Mouse (Mus musculus): ENCODE measurements around the gene Fbxo47. TPM values are rescaled to one million over a fixed set of nuclear protein-coding genes. Genes with fewer than 3 reads are reported as not detected.

Fbxo47 gene
- polyA plus RNA-seq, 1 experiment from 2014 or later: 0.91 TPM

DNA sequence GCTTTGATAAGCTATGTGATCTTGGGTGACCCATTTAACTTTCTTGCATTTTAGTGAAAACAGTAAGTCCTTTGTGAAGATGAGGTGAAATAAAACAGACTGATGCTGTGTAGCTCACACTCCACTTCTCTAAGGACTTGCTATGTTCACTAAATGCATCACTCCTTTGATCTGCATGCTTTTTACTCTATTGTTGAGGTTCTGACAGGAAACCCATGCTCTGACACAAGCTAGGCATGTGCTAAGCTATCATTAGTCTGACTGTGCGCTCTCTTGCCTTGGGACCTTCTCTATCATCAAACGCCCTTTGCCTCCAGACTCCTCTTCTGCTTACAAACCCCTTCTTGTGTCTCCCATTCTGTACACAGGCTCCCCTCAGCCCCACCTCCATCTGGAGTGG, 21.6 kb upstream of the Fbxo47 start:
- 81% methylated on average over 2 of the region's 2 CpGs for WGBS
- no peak overlapping the region for H3K9ac ChIP-seq
- no peak overlapping the region for H3K4me2 ChIP-seq
- H3K27me3 ChIP-seq: no peaks in the 10 kb centered on the region
- no peaks in the 10 kb centered on the region for H3K9me3 ChIP-seq
- no peak overlapping the region for H3K27ac ChIP-seq
- ATAC-seq (ENCODE audit: low FRiP score): no peak
- no peaks in the 10 kb centered on the region for H3K36me3 ChIP-seq (replicated peaks)
- no peaks in the 10 kb centered on the region for H3K4me1 ChIP-seq
- no peak overlapping the region for H3K4me3 ChIP-seq (replicated peaks)

DNA sequence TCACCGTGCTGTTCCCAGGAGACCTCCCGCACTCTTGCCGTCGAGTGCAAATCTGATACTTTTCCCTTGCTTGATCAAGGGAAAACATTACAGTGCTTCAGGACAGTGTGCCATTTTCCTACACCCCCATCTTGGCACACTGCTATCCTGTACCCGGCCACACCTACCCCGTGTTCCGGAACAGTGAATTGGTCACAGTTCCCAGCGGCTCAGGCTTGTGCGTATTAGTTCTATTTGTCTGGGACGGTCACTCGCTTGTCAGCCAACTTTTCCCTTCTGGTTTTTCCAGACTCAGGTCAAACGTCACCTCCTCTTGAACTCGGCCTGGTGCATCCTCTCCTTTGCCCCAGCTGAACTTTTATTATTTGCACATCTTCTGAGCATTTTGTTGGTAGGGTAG, 20.8 kb upstream of the Fbxo47 start:
- WGBS: 91% methylated on average over 13 of the region's 13 CpGs
- Histone ChIP-seq H3K27me3 (no peaks in the 10 kb centered on the region), H3K9ac (no peak overlapping the region), H3K9me3 (no peaks in the 10 kb centered on the region), H3K4me3 (replicated peaks) (no peak overlapping the region), H3K4me1 (no peaks in the 10 kb centered on the region), H3K36me3 (replicated peaks) (no peaks in the 10 kb centered on the region), H3K27ac (no peak overlapping the region), H3K4me2 (no peak overlapping the region)
- ATAC-seq (ENCODE audit: low FRiP score): no peak

GRCm38 (mm10) chr11:97901806-97902205, 17.9 kb upstream of the Fbxo47 start:
- no peaks in the 10 kb centered on the region for H3K4me1 ChIP-seq
- H3K9me3 ChIP-seq: no peaks in the 10 kb centered on the region
- H3K4me2 ChIP-seq: no peak overlapping the region
- H3K4me3 ChIP-seq (replicated peaks): no peak overlapping the region
- ATAC-seq (ENCODE audit: low FRiP score): no peak
- no peak overlapping the region for H3K27ac ChIP-seq
- peaks cover 2% of the 10 kb centered on the region; the same call in 1 of the 2 replicates for H3K27me3 ChIP-seq
- H3K36me3 ChIP-seq (replicated peaks): no peaks in the 10 kb centered on the region
- H3K9ac ChIP-seq: no peak overlapping the region
- WGBS: 80% methylated on average over 6 of the region's 6 CpGs

DNA sequence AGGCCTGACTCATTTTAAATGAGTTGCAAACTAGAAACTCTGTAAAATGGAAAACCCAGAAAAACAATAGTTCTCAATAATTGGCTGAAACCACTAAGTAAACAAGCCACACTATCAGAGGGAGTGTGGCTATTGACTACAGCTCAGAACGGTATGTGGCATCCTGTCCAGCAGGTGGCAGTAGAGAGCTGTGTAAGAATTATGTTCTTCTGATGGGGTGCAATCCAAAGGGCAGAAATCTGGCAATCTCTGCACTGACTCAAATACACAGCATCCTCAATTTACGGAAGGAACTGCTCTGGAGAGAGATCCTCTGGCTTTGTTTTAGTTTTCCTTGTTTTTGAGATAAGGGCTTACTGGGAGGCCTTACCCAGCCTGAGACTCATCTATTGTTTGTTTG, 15.9 kb upstream of the Fbxo47 start:
- Histone ChIP-seq H3K4me3 (replicated peaks) (no peak overlapping the region), H3K27me3 (peaks cover 2% of the 10 kb centered on the region; the same call in 1 of the 2 replicates), H3K27ac (no peak overlapping the region), H3K4me1 (no peaks in the 10 kb centered on the region), H3K4me2 (no peak overlapping the region), H3K9ac (no peak overlapping the region), H3K36me3 (replicated peaks) (no peaks in the 10 kb centered on the region), H3K9me3 (no peaks in the 10 kb centered on the region)
- no peak for ATAC-seq (ENCODE audit: low FRiP score)
- WGBS: 4% methylated on average over 2 of the region's 2 CpGs

GRCm38 (mm10) chr11:97897568-97898185, 13.7 kb upstream of the Fbxo47 start:
- Histone ChIP-seq H3K9me3 (no peaks in the 10 kb centered on the region), H3K4me3 (replicated peaks) (no peak overlapping the region), H3K4me2 (no peak overlapping the region), H3K36me3 (replicated peaks) (no peaks in the 10 kb centered on the region), H3K27me3 (peaks cover 2% of the 10 kb centered on the region; the same call in 1 of the 2 replicates), H3K4me1 (no peaks in the 10 kb centered on the region), H3K27ac (no peak overlapping the region), H3K9ac (no peak overlapping the region)
- WGBS: 83% methylated on average over 3 of the region's 3 CpGs
- ATAC-seq (ENCODE audit: low FRiP score): no peak

DNA sequence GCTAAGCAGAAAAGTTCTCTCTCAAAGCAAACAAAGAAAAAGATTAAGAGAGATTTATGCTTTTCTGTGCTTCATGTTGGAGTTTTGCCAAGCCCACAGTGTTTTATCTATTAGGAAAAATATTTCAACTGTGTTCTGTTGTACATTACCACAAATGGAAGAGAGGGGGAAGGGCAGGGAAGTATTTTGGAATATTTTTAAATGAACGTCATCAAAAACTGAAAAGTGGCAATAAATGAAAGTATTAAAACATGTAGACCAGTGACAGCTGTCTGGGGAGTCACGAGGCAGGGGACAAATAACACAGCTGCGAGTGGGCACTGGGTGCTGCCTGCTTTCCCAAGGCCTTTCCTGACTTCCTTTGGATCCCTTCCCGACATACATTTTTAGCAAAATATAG, 12.7 kb upstream of the Fbxo47 start:
- no peak overlapping the region for H3K9ac ChIP-seq
- H3K9me3 ChIP-seq: no peaks in the 10 kb centered on the region
- WGBS: 83% methylated on average over 4 of the region's 4 CpGs
- no peak overlapping the region for H3K27ac ChIP-seq
- H3K27me3 ChIP-seq: peaks cover 2% of the 10 kb centered on the region; the same call in 1 of the 2 replicates
- no peaks in the 10 kb centered on the region for H3K36me3 ChIP-seq (replicated peaks)
- H3K4me2 ChIP-seq: no peak overlapping the region
- no peak overlapping the region for H3K4me3 ChIP-seq (replicated peaks)
- no peaks in the 10 kb centered on the region for H3K4me1 ChIP-seq
- no peak for ATAC-seq (ENCODE audit: low FRiP score)

DNA sequence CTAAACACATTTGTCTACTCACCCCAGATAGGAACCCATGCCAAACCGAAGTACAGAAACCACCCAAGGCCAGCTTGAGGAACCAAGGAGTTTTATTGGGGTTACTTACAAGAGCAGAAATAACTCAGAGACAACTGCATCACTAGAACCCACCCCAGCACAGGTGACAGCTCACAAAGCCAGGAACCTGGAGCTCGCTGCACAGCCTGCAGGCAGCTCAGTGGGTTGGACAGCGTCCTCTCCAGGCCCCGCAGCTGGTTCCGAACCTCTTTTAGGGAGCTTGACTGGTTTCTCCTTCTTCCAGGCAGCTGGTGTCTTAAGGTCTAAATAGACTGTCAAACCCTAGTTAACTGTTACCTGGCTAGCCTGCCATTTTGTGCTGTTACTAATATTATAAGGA, 7.9 kb upstream of the Fbxo47 start:
- H3K9ac ChIP-seq: no peak overlapping the region
- H3K4me2 ChIP-seq: no peak overlapping the region
- H3K4me1 ChIP-seq: no peaks in the 10 kb centered on the region
- H3K36me3 ChIP-seq (replicated peaks): no peaks in the 10 kb centered on the region
- H3K27me3 ChIP-seq: no peaks in the 10 kb centered on the region; the same call in 1 of the 2 replicates
- 79% methylated on average over 5 of the region's 5 CpGs for WGBS
- ATAC-seq (ENCODE audit: low FRiP score): no peak
- H3K4me3 ChIP-seq (replicated peaks): no peak overlapping the region
- H3K9me3 ChIP-seq: no peaks in the 10 kb centered on the region
- no peak overlapping the region for H3K27ac ChIP-seq

DNA sequence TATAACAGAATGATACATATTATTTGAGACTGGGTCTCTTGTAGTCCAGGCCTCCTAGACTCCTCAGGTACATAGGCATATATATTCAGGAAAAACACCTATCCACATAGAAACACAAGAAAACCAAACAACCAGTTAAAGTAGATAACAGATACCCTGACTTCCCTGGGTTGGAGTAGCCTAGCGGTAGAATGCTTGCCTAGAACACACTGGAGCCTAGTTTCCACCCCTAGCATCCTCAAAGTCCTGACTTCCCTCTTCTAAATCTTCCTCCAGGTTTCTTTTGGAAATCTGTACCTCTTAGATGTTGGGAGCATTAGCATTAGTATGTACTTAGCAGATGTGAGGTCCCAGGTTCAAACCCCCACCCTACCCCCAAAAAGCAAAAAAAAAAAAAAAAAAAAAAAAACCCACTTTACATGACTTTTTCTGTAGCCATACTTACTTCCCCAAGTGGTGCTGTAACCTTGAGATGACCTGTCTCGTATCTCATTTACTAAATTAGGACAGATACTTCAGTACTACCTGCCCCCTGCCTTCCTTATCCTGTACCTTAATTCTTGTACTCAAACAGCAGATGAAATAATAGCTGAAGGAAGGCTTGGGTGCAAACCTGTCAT, 1.5 kb upstream of the Fbxo47 start:
- Histone ChIP-seq H3K4me1 (0 out of 2 replicates have a peak, but pooled peaks cover 3% of the 10 kb centered on the region), H3K4me2 (no peak overlapping the region), H3K9ac (no peak overlapping the region), H3K27me3 (no peaks in the 10 kb centered on the region), H3K27ac (no peak overlapping the region), H3K36me3 (replicated peaks) (no peaks in the 10 kb centered on the region), H3K4me3 (replicated peaks) (no peak overlapping the region), H3K9me3 (no peaks in the 10 kb centered on the region)
- WGBS: 92% methylated on average over 2 of the region's 2 CpGs
- ATAC-seq (ENCODE audit: low FRiP score): no peak

- H3K27ac ChIP-seq: peak overlapping the region; percentile 83
- H3K9ac ChIP-seq: no peak overlapping the region
- 31% methylated on average over 7 of the region's 7 CpGs for WGBS
- H3K36me3 ChIP-seq (replicated peaks): no peaks in the 10 kb centered on the region
- no peak for ATAC-seq (ENCODE audit: low FRiP score)
- H3K27me3 ChIP-seq: no peaks in the 10 kb centered on the region
- 0 out of 2 replicates have a peak, but pooled peaks cover 3% of the 10 kb centered on the region for H3K4me1 ChIP-seq
- peak overlapping the region; percentile 59 for H3K4me3 ChIP-seq (replicated peaks)
- peak overlapping the region; percentile 59 for H3K4me2 ChIP-seq
- no peaks in the 10 kb centered on the region for H3K9me3 ChIP-seq
These were observed 739 bp upstream of the Fbxo47 start for GRCm38 (mm10) chr11:97884601-97885185.

DNA sequence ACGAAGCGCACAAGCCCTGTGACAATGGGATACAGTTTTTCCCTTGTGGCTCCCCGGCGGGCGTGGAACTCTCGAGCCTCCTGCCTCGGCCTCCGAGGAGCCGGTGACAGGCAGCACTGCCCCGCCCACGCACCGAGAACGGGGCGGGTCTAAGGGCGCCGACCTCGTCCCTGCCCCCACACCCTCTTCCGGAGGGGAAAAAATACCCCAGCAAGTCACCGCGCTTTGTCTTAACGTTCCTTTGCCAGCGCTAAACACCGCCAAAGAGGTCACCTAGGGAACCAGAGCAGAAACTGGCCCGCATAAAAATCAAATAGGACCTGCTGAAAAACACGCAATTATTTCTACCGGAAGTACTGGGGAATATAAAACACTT, 424 bp downstream of the Fbxo47 start:
- H3K27me3 ChIP-seq: no peaks in the 10 kb centered on the region
- WGBS: 5% methylated on average over 26 of the region's 26 CpGs
- H3K9ac ChIP-seq: peak overlapping the region; percentile 42; the same call in 1 of the 2 replicates
- no peaks in the 10 kb centered on the region for H3K36me3 ChIP-seq (replicated peaks)
- H3K9me3 ChIP-seq: no peaks in the 10 kb centered on the region
- peak overlapping the region; percentile 86 for H3K27ac ChIP-seq
- peak overlapping the region; percentile 59 for H3K4me3 ChIP-seq (replicated peaks)
- 0 out of 2 replicates have a peak, but pooled peaks cover 3% of the 10 kb centered on the region for H3K4me1 ChIP-seq
- peak overlapping the region; percentile 59 for H3K4me2 ChIP-seq
- peak; percentile 59 for ATAC-seq (ENCODE audit: low FRiP score)

DNA sequence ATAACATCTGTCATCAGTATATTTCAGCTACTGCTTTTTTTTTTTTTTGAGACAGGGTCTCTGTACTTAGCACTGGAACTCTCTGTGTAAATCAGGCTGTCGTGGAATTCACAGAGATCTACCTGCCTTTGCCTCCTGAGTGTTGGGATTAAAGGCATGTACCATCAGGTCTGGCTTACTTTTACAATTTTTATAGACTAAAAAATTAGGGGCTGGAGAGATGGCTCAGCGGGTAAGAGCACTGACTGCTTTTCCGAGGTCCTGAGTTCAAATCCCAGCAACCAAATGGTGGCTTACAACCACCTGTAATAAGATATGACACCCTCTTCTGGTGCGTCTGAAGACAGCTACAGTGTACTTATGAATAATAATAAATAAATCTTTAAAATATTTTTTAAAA, 3.6 kb downstream of the Fbxo47 start:
- no peak overlapping the region for H3K9ac ChIP-seq
- 91% methylated on average over 4 of the region's 4 CpGs for WGBS
- H3K4me2 ChIP-seq: no peak overlapping the region
- H3K4me3 ChIP-seq (replicated peaks): no peak overlapping the region
- no peaks in the 10 kb centered on the region for H3K9me3 ChIP-seq
- H3K27me3 ChIP-seq: no peaks in the 10 kb centered on the region
- ATAC-seq (ENCODE audit: low FRiP score): no peak
- no peaks in the 10 kb centered on the region for H3K36me3 ChIP-seq (replicated peaks)
- H3K4me1 ChIP-seq: 0 out of 2 replicates have a peak, but pooled peaks cover 3% of the 10 kb centered on the region
- no peak overlapping the region for H3K27ac ChIP-seq

DNA sequence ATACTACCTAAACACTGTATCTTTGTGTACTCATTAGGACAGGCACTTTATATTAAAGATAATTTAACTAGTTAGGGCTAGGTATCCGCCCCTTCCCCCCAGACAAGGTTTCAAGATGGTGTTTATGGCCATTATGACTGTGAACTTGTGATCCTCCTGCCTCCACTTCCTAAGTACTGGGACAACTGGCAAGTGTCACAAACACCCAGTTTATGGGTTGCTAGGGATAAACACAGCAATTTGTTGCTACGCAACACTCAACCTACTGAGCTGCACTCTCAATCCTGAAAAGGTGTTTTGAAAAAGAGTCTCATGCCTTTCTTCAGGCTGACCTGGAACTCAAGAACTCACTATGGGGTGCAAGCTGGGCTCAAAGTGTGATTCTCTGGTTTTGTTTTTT, 6.6 kb downstream of the Fbxo47 start:
- Histone ChIP-seq H3K4me3 (replicated peaks) (no peak overlapping the region), H3K36me3 (replicated peaks) (no peaks in the 10 kb centered on the region), H3K4me1 (no peaks in the 10 kb centered on the region), H3K9ac (no peak overlapping the region), H3K27me3 (no peaks in the 10 kb centered on the region), H3K27ac (no peak overlapping the region), H3K9me3 (no peaks in the 10 kb centered on the region), H3K4me2 (no peak overlapping the region)
- ATAC-seq (ENCODE audit: low FRiP score): no peak
- WGBS: 84% methylated on average over 2 of the region's 2 CpGs

DNA sequence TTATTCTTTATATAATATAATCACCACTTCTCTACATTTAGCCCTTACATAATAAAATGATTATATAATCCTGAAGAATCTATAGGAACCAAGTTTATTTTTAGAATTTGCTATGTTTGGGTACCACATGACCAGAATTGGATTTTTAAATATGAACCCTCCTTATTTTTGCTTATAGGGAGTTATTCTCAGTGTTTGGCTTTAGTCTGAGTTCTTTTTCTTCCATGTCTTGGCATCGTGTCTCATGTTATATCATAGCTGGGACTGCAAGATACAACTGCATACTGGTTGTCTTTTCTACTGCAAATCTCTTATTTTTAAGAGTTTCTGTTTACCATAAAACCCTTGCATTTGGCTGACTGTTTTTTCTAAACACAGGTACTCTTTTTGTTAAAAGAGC, 9.6 kb downstream of the Fbxo47 start:
- Histone ChIP-seq H3K4me3 (replicated peaks) (no peak overlapping the region), H3K27ac (no peak overlapping the region), H3K27me3 (no peaks in the 10 kb centered on the region), H3K36me3 (replicated peaks) (no peaks in the 10 kb centered on the region), H3K9ac (no peak overlapping the region), H3K4me2 (no peak overlapping the region), H3K9me3 (no peaks in the 10 kb centered on the region), H3K4me1 (no peaks in the 10 kb centered on the region)
- no peak for ATAC-seq (ENCODE audit: low FRiP score)
- WGBS: 100% methylated on average over 1 of the region's 1 CpGs
